Mouse (Mus musculus) hindbrain, embryonic 12.5 days (tissue): ENCODE data around the gene Hist1h2af. TPM values are rescaled to one million over a fixed set of nuclear protein-coding genes. Genes with fewer than 3 reads are reported as not detected.
"Not testable (repeated sequence)": the region's sequence is repeated elsewhere in the genome, so short reads cannot be mapped to it uniquely, and the experiment has no call there.

Source experiments
- ATAC-seq: fragments of 200-750 bp; cut with Nextera tagmentation; 2 replicates; pipeline ENCODE4 v1.8.0; 2017; ENCODE audit warnings: moderate TSS enrichment; ENCODE audit not compliant: low FRiP score
- H3K27ac ChIP-seq: fragments of 300-500 bp; sonication (generic); 2 replicates; pipeline ENCODE4 v1.5.1; 2016; ENCODE audit warnings: mild to moderate bottlenecking
- H3K27me3 ChIP-seq: fragments of 300-500 bp; sonication (generic); 2 replicates; pipeline ENCODE4 v1.6.1; 2016; ENCODE audit warnings: mild to moderate bottlenecking
- H3K36me3 ChIP-seq: fragments of 300-500 bp; sonication (generic); 2 replicates; pipeline ENCODE4 v1.6.1; 2016; ENCODE audit warnings: mild to moderate bottlenecking
- H3K4me1 ChIP-seq: fragments of 300-500 bp; sonication (generic); 2 replicates; pipeline ENCODE4 v1.6.1; 2016
- H3K4me2 ChIP-seq: fragments of 300-500 bp; sonication (generic); replicated peaks from 2 replicates; pipeline ENCODE4 v1.6.1; 2016; ENCODE audit warnings: mild to moderate bottlenecking
- H3K4me3 ChIP-seq: fragments of 300-500 bp; sonication (generic); 2 replicates; pipeline ENCODE4 v1.5.1; 2016; ENCODE audit warnings: mild to moderate bottlenecking
- H3K9ac ChIP-seq: fragments of 300-500 bp; sonication (generic); 2 replicates; pipeline ENCODE4 v1.6.1; 2016; ENCODE audit warnings: mild to moderate bottlenecking, moderate library complexity
- H3K9me3 ChIP-seq: fragments of 300-500 bp; sonication (generic); replicated peaks from 2 replicates; pipeline ENCODE4 v1.6.1; 2016; ENCODE audit warnings: mild to moderate bottlenecking
- WGBS: fragments of 180-500 bp; shearing (Covaris S2); methylation state at CpG from one replicate; pipeline ENCODE4 v1.1.7; 2016; 5-methylcytosine and 5-hydroxymethylcytosine counted together
- polyA plus RNA-seq: library from polyadenylated mRNA; unstranded; fragments of >200 nt; fragmentation: Nextera tagmentation; extraction: Ambion mirVana; gene quantifications from 2 replicates; pipeline ENCODE4 v1.2.1, GENCODE M21; 2016

Hist1h2af gene
- polyA plus RNA-seq, 1 experiment from 2014 or later: 5.2 TPM

- Histone ChIP-seq H3K9ac (peak overlapping the region; percentile 64), H3K36me3 (no peaks in the 10 kb centered on the region), H3K27me3 (no peaks in the 10 kb centered on the region), H3K9me3 (no peaks in the 10 kb centered on the region), H3K4me3 (peak overlapping the region; percentile 51), H3K27ac (peak overlapping the region; percentile 97), H3K4me1 (peaks cover 25% of the 10 kb centered on the region), H3K4me2 (peak overlapping the region; percentile 76)
- WGBS: under 1% methylated on average over 20 of the region's 20 CpGs
- no peak for ATAC-seq
Observed at GRCm38 (mm10) chr13:23530181-23530900, 3.4 kb upstream of the Hist1h2af start.

- WGBS: under 1% methylated on average over 62 of the region's 70 CpGs
- Histone ChIP-seq H3K4me2 (peak within 1 kb of the TSS; percentile 76), H3K4me3 (peak within 1 kb of the TSS; percentile 51), H3K27me3 (no peaks in the 10 kb centered on the region), H3K9me3 (no peaks in the 10 kb centered on the region), H3K9ac (peak within 1 kb of the TSS; percentile 64), H3K36me3 (no peaks in the 10 kb centered on the region), H3K27ac (peak within 1 kb of the TSS; percentile 97), H3K4me1 (peaks cover 25% of the 10 kb centered on the region)
- peak; percentile 82 for ATAC-seq
Observed at GRCm38 (mm10) chr13:23530901-23531875, 2.5 kb upstream of the Hist1h2af start, which contains the start of gene Hist1h4h. Gene Hist1h4h (plus strand): TSS chr13:23531050.

- Histone ChIP-seq H3K36me3 (no peaks in the 10 kb centered on the region), H3K9me3 (no peaks in the 10 kb centered on the region), H3K9ac (peak overlapping the region; percentile 64), H3K27me3 (no peaks in the 10 kb centered on the region), H3K4me1 (peaks cover 32% of the 10 kb centered on the region), H3K4me3 (peak overlapping the region; percentile 51), H3K27ac (peak overlapping the region; percentile 97), H3K4me2 (peak overlapping the region; percentile 76)
- no peak for ATAC-seq
- WGBS: 25% methylated on average over 9 of the region's 9 CpGs
Observed at GRCm38 (mm10) chr13:23532262-23533075, 1.2 kb upstream of the Hist1h2af start.

GRCm38 (mm10) chr13:23534368-23535131, 844 bp downstream of the Hist1h2af start:
- peak overlapping the region; percentile 50 for H3K4me3 ChIP-seq
- WGBS: under 1% methylated on average over 15 of the region's 15 CpGs
- peak overlapping the region; percentile 36 for H3K9ac ChIP-seq
- H3K36me3 ChIP-seq: no peaks in the 10 kb centered on the region
- H3K4me1 ChIP-seq: peaks cover 32% of the 10 kb centered on the region
- H3K9me3 ChIP-seq: no peaks in the 10 kb centered on the region
- ATAC-seq: no peak
- H3K27ac ChIP-seq: peak overlapping the region; percentile 86
- no peaks in the 10 kb centered on the region for H3K27me3 ChIP-seq
- peak overlapping the region; percentile 76 for H3K4me2 ChIP-seq

GRCm38 (mm10) chr13:23535137-23536075, 1.7 kb downstream of the Hist1h2af start, which contains the start of gene Hist1h3g:
Gene Hist1h3g (plus strand): TSS chr13:23535422.
- not testable (repeated sequence) for H3K36me3 ChIP-seq, H3K27me3 ChIP-seq, H3K9me3 ChIP-seq
- under 1% methylated on average over 41 of the region's 62 CpGs for WGBS
- peak; percentile 91 for ATAC-seq
- H3K4me1 ChIP-seq: peaks cover 32% of the 10 kb centered on the region
- H3K4me2 ChIP-seq: peak within 1 kb of the TSS; percentile 76
- H3K27ac ChIP-seq: peak within 1 kb of the TSS; percentile 86
- peak within 1 kb of the TSS; percentile 50 for H3K4me3 ChIP-seq
- H3K9ac ChIP-seq: peak within 1 kb of the TSS; percentile 59

GRCm38 (mm10) chr13:23536076-23536822, 2.5 kb downstream of the Hist1h2af start:
- no peaks in the 10 kb centered on the region for H3K36me3 ChIP-seq
- no peaks in the 10 kb centered on the region for H3K9me3 ChIP-seq
- WGBS: 19% methylated on average over 7 of the region's 7 CpGs
- no peak overlapping the region for H3K27ac ChIP-seq
- peak overlapping the region; percentile 57 for H3K9ac ChIP-seq
- H3K27me3 ChIP-seq: no peaks in the 10 kb centered on the region
- peak overlapping the region; percentile 76 for H3K4me2 ChIP-seq
- H3K4me3 ChIP-seq: peak overlapping the region; percentile 50
- ATAC-seq: no peak
- peaks cover 32% of the 10 kb centered on the region for H3K4me1 ChIP-seq

GRCm38 (mm10) chr13:23537006-23537710, 3.5 kb downstream of the Hist1h2af start:
- WGBS: 91% methylated on average over 3 of the region's 3 CpGs
- no peaks in the 10 kb centered on the region for H3K36me3 ChIP-seq
- peaks cover 30% of the 10 kb centered on the region for H3K4me1 ChIP-seq
- 0 out of 2 replicates have a peak overlapping the region, but pooled peaks have one; percentile 10 for H3K9ac ChIP-seq
- peak overlapping the region; percentile 13; the same call in 1 of the 2 replicates for H3K4me3 ChIP-seq
- H3K9me3 ChIP-seq: no peaks in the 10 kb centered on the region
- no peaks in the 10 kb centered on the region for H3K27me3 ChIP-seq
- H3K27ac ChIP-seq: no peak overlapping the region
- ATAC-seq: no peak
- H3K4me2 ChIP-seq: peak overlapping the region; percentile 76

- 67% methylated on average over 5 of the region's 5 CpGs for WGBS
- no peak overlapping the region for H3K9ac ChIP-seq
- H3K4me2 ChIP-seq: 0 out of 2 replicates have a peak overlapping the region, but pooled peaks have one; percentile 4
- no peak overlapping the region for H3K27ac ChIP-seq
- H3K9me3 ChIP-seq: no peaks in the 10 kb centered on the region
- no peak for ATAC-seq
- H3K4me1 ChIP-seq: peaks cover 23% of the 10 kb centered on the region
- H3K27me3 ChIP-seq: no peaks in the 10 kb centered on the region
- no peak overlapping the region for H3K4me3 ChIP-seq
- H3K36me3 ChIP-seq: no peaks in the 10 kb centered on the region
Observed at GRCm38 (mm10) chr13:23538249-23538648, 4.5 kb downstream of the Hist1h2af start.

- H3K4me1 ChIP-seq: peaks cover 15% of the 10 kb centered on the region
- H3K9me3 ChIP-seq, ATAC-seq, H3K9ac ChIP-seq, H3K4me2 ChIP-seq, H3K4me3 ChIP-seq, H3K36me3 ChIP-seq, H3K27me3 ChIP-seq, H3K27ac ChIP-seq: not testable (repeated sequence)
- WGBS: 65% methylated on average over 1 of the region's 1 CpGs
Observed at GRCm38 (mm10) chr13:23539821-23540220, 6.1 kb downstream of the Hist1h2af start.
